Mouse (Mus musculus) spleen, adult 2 months (tissue): Measurements from ENCODE around the gene Sbk1. TPM values are rescaled to one million over a fixed set of nuclear protein-coding genes. Genes with fewer than 3 reads are reported as not detected.
"Not testable (repeated sequence)": the region's sequence is repeated elsewhere in the genome, so short reads cannot be mapped to it uniquely, and the experiment has no call there.

Source experiments
- DNase-seq, 2 experiments: peaks; one replicate each; pipeline versions ENCODE4 v3.0.0 to v3.0.0-alpha.2; 2012 to 2021; ENCODE audit warnings: low spot score in 2 of 2, low read depth in 1 of 2
- H3K27ac ChIP-seq: fragments of 200-500 bp; 2 replicates; pipeline ENCODE4 v1.5.1; 2012; ENCODE audit warnings: low read length, inconsistent platforms; ENCODE audit not compliant: insufficient read depth
- H3K27me3 ChIP-seq: fragments of 200-500 bp; 2 replicates; pipeline ENCODE4 v1.6.1; 2012; ENCODE audit warnings: mild to moderate bottlenecking, moderate library complexity, low read length, inconsistent platforms; ENCODE audit not compliant: control insufficient read depth, insufficient read depth
- H3K36me3 ChIP-seq: fragments of 200-500 bp; 2 replicates; pipeline ENCODE4 v1.6.1; 2012; ENCODE audit warnings: mild to moderate bottlenecking, low read length, inconsistent platforms; ENCODE audit not compliant: control insufficient read depth, insufficient read depth
- H3K4me1 ChIP-seq: fragments of 200-500 bp; 2 replicates; pipeline ENCODE4 v1.6.1; 2011; ENCODE audit warnings: inconsistent platforms; ENCODE audit not compliant: control insufficient read depth, insufficient read depth, insufficient read length
- H3K4me3 ChIP-seq: fragments of 200-500 bp; 2 replicates; pipeline ENCODE4 v1.5.1; 2011; ENCODE audit warnings: mild to moderate bottlenecking, inconsistent platforms; ENCODE audit not compliant: insufficient read depth, insufficient read length; ENCODE audit errors: extremely low read depth
- CTCF ChIP-seq: fragments of 200-500 bp; IDR thresholded peaks from 2 replicates; pipeline ENCODE4 v1.5.1; 2011; ENCODE audit warnings: mild to moderate bottlenecking, inconsistent platforms; ENCODE audit not compliant: insufficient read depth, insufficient read length, insufficient replicate concordance; ENCODE audit errors: extremely low read depth
- POLR2A ChIP-seq: fragments of 200-500 bp; IDR thresholded peaks from 2 replicates; pipeline ENCODE4 v1.6.1; 2011; ENCODE audit warnings: low read depth, low read length, inconsistent platforms
- WGBS: fragments of 180-500 bp; shearing (Covaris S2); methylation state at CpG from one replicate; pipeline ENCODE4 v1.1.7; 2018; 5-methylcytosine and 5-hydroxymethylcytosine counted together
- polyA plus RNA-seq: library from polyadenylated mRNA; depleted of rRNA; stranded (reverse); fragments of >200 nt; gene quantifications from 2 replicates; pipeline ENCODE4 v1.2.3, GENCODE M21; 2012

The Sbk1 gene
- polyA plus RNA-seq, 1 experiment, result 73.4 TPM

- WGBS, result 79% methylated on average over 5 of the region's 5 CpGs
- Histone ChIP-seq H3K27me3 (no peaks in the 10 kb centered on the region), H3K27ac (no peak overlapping the region), H3K4me1 (no peaks in the 10 kb centered on the region), H3K36me3 (no peaks in the 10 kb centered on the region), H3K4me3 (no peak overlapping the region)
- DNase-seq, result no peak
- TF ChIP-seq CTCF (no peak), POLR2A (no peak)
Measured at GRCm38 (mm10) chr7:126313309-126313708, 40.9 kb downstream of the Sbk1 start.

GRCm38 (mm10) chr7:126314273-126314672 is 41.9 kb downstream of the Sbk1 start:
- H3K36me3 ChIP-seq, result no peaks in the 10 kb centered on the region
- H3K27ac ChIP-seq, result no peak overlapping the region
- H3K4me1 ChIP-seq, result no peaks in the 10 kb centered on the region
- no peak for DNase-seq
- H3K27me3 ChIP-seq, result no peaks in the 10 kb centered on the region
- no peak for TF ChIP-seq CTCF
- TF ChIP-seq POLR2A, result no peak
- 52% methylated on average over 8 of the region's 8 CpGs for WGBS
- H3K4me3 ChIP-seq, result no peak overlapping the region

GRCm38 (mm10) chr7:126323729-126324128 is 51.3 kb downstream of the Sbk1 start:
- no peaks in the 10 kb centered on the region for H3K27me3 ChIP-seq
- no peak overlapping the region for H3K27ac ChIP-seq
- no peak overlapping the region for H3K4me3 ChIP-seq
- WGBS, result 8% methylated on average over 11 of the region's 11 CpGs
- no peaks in the 10 kb centered on the region for H3K4me1 ChIP-seq
- peak; percentile 61 to 79 for DNase-seq
- no peaks in the 10 kb centered on the region for H3K36me3 ChIP-seq
- no peak for TF ChIP-seq POLR2A
- TF ChIP-seq CTCF, result peak; percentile 74; the same call in 1 of the 2 replicates

GRCm38 (mm10) chr7:126324791-126325190 is 52.4 kb downstream of the Sbk1 start:
- 22% methylated on average over 3 of the region's 3 CpGs for WGBS
- no peak for DNase-seq
- TF ChIP-seq POLR2A, result no peak
- TF ChIP-seq CTCF, result no peak
- Histone ChIP-seq H3K4me1 (no peaks in the 10 kb centered on the region), H3K36me3 (no peaks in the 10 kb centered on the region), H3K27ac (no peak overlapping the region), H3K4me3 (no peak overlapping the region), H3K27me3 (no peaks in the 10 kb centered on the region)

GRCm38 (mm10) chr7:126325576-126326273 is 53.3 kb downstream of the Sbk1 start:
- 59% methylated on average over 9 of the region's 9 CpGs for WGBS
- H3K27me3 ChIP-seq, DNase-seq, H3K36me3 ChIP-seq, H3K4me3 ChIP-seq, H3K4me1 ChIP-seq, H3K27ac ChIP-seq: not testable (repeated sequence)

GRCm38 (mm10) chr7:126328848-126329247 is 56.4 kb downstream of the Sbk1 start:
- not testable (repeated sequence) for H3K27ac ChIP-seq, H3K4me3 ChIP-seq, DNase-seq, H3K4me1 ChIP-seq, H3K27me3 ChIP-seq, H3K36me3 ChIP-seq
- WGBS, result 88% methylated on average over 5 of the region's 6 CpGs

GRCm38 (mm10) chr7:126329907-126330645 is 57.7 kb downstream of the Sbk1 start:
- Histone ChIP-seq H3K27ac (peak overlapping the region; percentile 59), H3K4me1 (no peaks in the 10 kb centered on the region; the same call in 1 of the 2 replicates), H3K4me3 (no peak overlapping the region), H3K27me3 (no peaks in the 10 kb centered on the region), H3K36me3 (no peaks in the 10 kb centered on the region)
- DNase-seq, result no peak
- 34% methylated on average over 9 of the region's 9 CpGs for WGBS
- TF ChIP-seq POLR2A (no peak), CTCF (no peak)
